ENCODE assay signal across 25 mouse cellular contexts in the genomic region with DNA sequence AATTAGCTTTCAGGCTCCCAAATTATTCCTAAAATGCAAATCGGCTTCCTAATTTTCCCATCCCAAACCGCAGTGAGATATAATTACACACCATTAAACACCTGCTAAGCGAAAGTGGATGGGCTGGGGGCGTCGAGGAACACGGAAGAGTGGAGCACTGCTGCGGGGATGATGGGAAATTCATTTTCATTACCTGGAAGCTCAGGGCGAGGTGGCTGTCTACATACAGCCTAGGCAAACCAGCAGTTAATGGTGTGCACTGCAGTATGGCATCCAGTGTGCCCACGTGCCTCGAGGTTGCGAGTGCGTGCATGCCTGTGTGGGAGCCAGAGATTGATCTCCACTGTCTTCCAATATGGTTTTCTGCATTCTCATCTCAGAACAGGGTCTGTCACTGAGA.
DNase-seq lines count a peak whose midpoint lies in the region; ATAC-seq and TF ChIP-seq lines count a peak whose summit lies in the region.
"Had no signal": no experiment of that assay in that cellular context is flagged by ENCODE, and none has a peak within 500 bp of the region (broad histone marks: within the 10 kb centered on the region; RNA-seq: fewer than 3 reads in every experiment).

No protein-coding gene starts in this region.

- no peaks in the 10 kb centered on the region for H3K9me3 ChIP-seq in hindbrain, embryonic 13.5 days
- H3K9me3 ChIP-seq in hindbrain, embryonic 10.5 days = no peaks in the 10 kb centered on the region
- peaks cover 80% of the 10 kb centered on the region for H3K9me3 ChIP-seq in megakaryocyte, embryonic 14.5 days
- H3K9me3 ChIP-seq in hindbrain, embryonic 16.5 days (ENCODE audit: control insufficient read depth, low read length) = no peaks in the 10 kb centered on the region
- H3K9me3 ChIP-seq in neural tube, embryonic 14.5 days (ENCODE audit: control insufficient read depth, low read length) = no peaks in the 10 kb centered on the region
- H3K9me3 ChIP-seq: embryonic facial prominence, embryonic 12.5 days had no signal

- TF ChIP-seq CTCF in cerebellum, adult 2 months (IDR thresholded peaks at IDR 0.05; ENCODE audit: borderline replicate concordance, insufficient read depth, low read depth, low read length) = no peak

- peak overlapping the region; percentile 49 for H3K27ac ChIP-seq in hindbrain, embryonic 13.5 days
- H3K27ac ChIP-seq in hindbrain, embryonic 10.5 days = no peak overlapping the region
- H3K27ac ChIP-seq in hindbrain, embryonic 16.5 days (ENCODE audit: low read depth, low read length) = no peak overlapping the region
- H3K27ac ChIP-seq in neural tube, embryonic 14.5 days (ENCODE audit: low read depth, low read length) = peak overlapping the region; percentile 16; the same call in 1 of the 2 replicates
- H3K27ac ChIP-seq in cerebellum, adult 2 months (ENCODE audit: insufficient read depth, low read length) = no peak overlapping the region
- H3K27ac ChIP-seq: embryonic facial prominence, embryonic 12.5 days; forebrain, embryonic 12.5 days; gastrocnemius, adult 2 months had no signal

- no peak for DNase-seq in hindbrain, embryonic 10.5 days (ENCODE audit: low spot score)
- DNase-seq in cerebellum, adult 2 months = no peak
- DNase-seq in ovary, postnatal 10 days (ENCODE audit: low spot score) = no peak
- DNase-seq: adrenal gland, adult 8-10 months; adrenal gland, postnatal 25 days; cerebellum, adult 11-12 months; cerebellum, adult 9-10 months; cerebellum, postnatal 14 days; forebrain, postnatal 0 days; gastrocnemius, adult 2 months; gastrocnemius, postnatal 14 days; heart, adult 11 months had no signal

- no peak overlapping the region for H3K9ac ChIP-seq in hindbrain, embryonic 13.5 days
- H3K9ac ChIP-seq in hindbrain, embryonic 16.5 days (ENCODE audit: low read depth, low read length) = no peak overlapping the region
- H3K9ac ChIP-seq in neural tube, embryonic 14.5 days (replicated peaks; ENCODE audit: low read depth, low read length) = no peak overlapping the region
- H3K9ac ChIP-seq: embryonic facial prominence, embryonic 12.5 days; forebrain, embryonic 12.5 days; forebrain, postnatal 0 days had no signal

- ATAC-seq in hindbrain, embryonic 13.5 days (ENCODE audit: low FRiP score) = peak; percentile 80
- ATAC-seq in megakaryocyte, adult 5-6 weeks (ENCODE audit: poor library complexity, severe bottlenecking) = no peak
- ATAC-seq in hindbrain, embryonic 16.5 days = peak; percentile 54; the same call in 1 of the 2 replicates
- peak; percentile 74 for ATAC-seq in neural tube, embryonic 14.5 days (ENCODE audit: low read depth)
- ATAC-seq: activated CD4-positive, CD25-positive, alpha-beta regulatory T cell, adult 4 months; CD4-positive, CD25-positive, alpha-beta regulatory T cell, adult 4 months; forebrain, postnatal 0 days; inflammation-experienced regulatory T-cells, adult 6 months; intestine, embryonic 16.5 days had no signal

- WGBS in hindbrain, embryonic 13.5 days = 67% methylated on average over 12 of the region's 12 CpGs
- 92% methylated on average over 12 of the region's 12 CpGs for WGBS in hindbrain, embryonic 10.5 days
- 64% methylated on average over 12 of the region's 12 CpGs for WGBS in hindbrain, embryonic 16.5 days
- WGBS in neural tube, embryonic 14.5 days = 55% methylated on average over 12 of the region's 12 CpGs
- 89% methylated on average over 12 of the region's 12 CpGs for WGBS in cerebellum, adult 2 months

- H3K36me3 ChIP-seq in hindbrain, embryonic 13.5 days = no peaks in the 10 kb centered on the region
- H3K36me3 ChIP-seq in hindbrain, embryonic 10.5 days = no peaks in the 10 kb centered on the region
- no peaks in the 10 kb centered on the region for H3K36me3 ChIP-seq in megakaryocyte, embryonic 14.5 days (replicated peaks; ENCODE audit: low read length)
- H3K36me3 ChIP-seq in hindbrain, embryonic 16.5 days (ENCODE audit: control insufficient read depth, insufficient read depth, low read length) = no peaks in the 10 kb centered on the region
- H3K36me3 ChIP-seq in neural tube, embryonic 14.5 days (ENCODE audit: control insufficient read depth, insufficient read depth, low read length) = no peaks in the 10 kb centered on the region
- H3K36me3 ChIP-seq: embryonic facial prominence, embryonic 12.5 days; forebrain, embryonic 12.5 days had no signal

- H3K27me3 ChIP-seq in hindbrain, embryonic 13.5 days = no peaks in the 10 kb centered on the region
- H3K27me3 ChIP-seq in hindbrain, embryonic 10.5 days (ENCODE audit: insufficient read depth, poor library complexity, severe bottlenecking) = no peaks in the 10 kb centered on the region
- H3K27me3 ChIP-seq in megakaryocyte, embryonic 14.5 days (replicated peaks) = no peaks in the 10 kb centered on the region
- no peaks in the 10 kb centered on the region for H3K27me3 ChIP-seq in hindbrain, embryonic 16.5 days (replicated peaks; ENCODE audit: control insufficient read depth, insufficient read depth, low read length)
- no peaks in the 10 kb centered on the region for H3K27me3 ChIP-seq in neural tube, embryonic 14.5 days (ENCODE audit: control insufficient read depth, insufficient read depth, low read length)
- no peaks in the 10 kb centered on the region for H3K27me3 ChIP-seq in cerebellum, adult 2 months (ENCODE audit: control insufficient read depth, insufficient read depth, low read length)
- H3K27me3 ChIP-seq: forebrain, embryonic 12.5 days had no signal

- no peak overlapping the region for H3K4me3 ChIP-seq in hindbrain, embryonic 13.5 days
- no peak overlapping the region for H3K4me3 ChIP-seq in hindbrain, embryonic 10.5 days
- H3K4me3 ChIP-seq in megakaryocyte, embryonic 14.5 days (replicated peaks) = peak overlapping the region; percentile 59
- no peak overlapping the region for H3K4me3 ChIP-seq in hindbrain, embryonic 16.5 days (ENCODE audit: low read length)
- H3K4me3 ChIP-seq in neural tube, embryonic 14.5 days (ENCODE audit: low read depth, low read length) = no peak overlapping the region
- H3K4me3 ChIP-seq in cerebellum, adult 2 months (replicated peaks; ENCODE audit: insufficient read depth, low read depth, low read length) = no peak overlapping the region
- H3K4me3 ChIP-seq: embryonic facial prominence, embryonic 12.5 days; erythroblast, embryonic 14.5 days; forebrain, embryonic 12.5 days; gastrocnemius, adult 2 months had no signal

- peaks cover 16% of the 10 kb centered on the region for H3K4me1 ChIP-seq in hindbrain, embryonic 13.5 days (replicated peaks)
- H3K4me1 ChIP-seq in hindbrain, embryonic 10.5 days (replicated peaks) = no peaks in the 10 kb centered on the region
- H3K4me1 ChIP-seq in megakaryocyte, embryonic 14.5 days = no peaks in the 10 kb centered on the region
- no peaks in the 10 kb centered on the region; the same call in 1 of the 2 replicates for H3K4me1 ChIP-seq in hindbrain, embryonic 16.5 days (ENCODE audit: control insufficient read depth, insufficient read depth, low read depth, low read length)
- peaks cover 8% of the 10 kb centered on the region; the same call in 1 of the 2 replicates for H3K4me1 ChIP-seq in neural tube, embryonic 14.5 days (ENCODE audit: control insufficient read depth, insufficient read depth, low read length)
- H3K4me1 ChIP-seq in cerebellum, adult 2 months (ENCODE audit: control insufficient read depth, insufficient read depth, low read length) = no peaks in the 10 kb centered on the region
- H3K4me1 ChIP-seq: embryonic facial prominence, embryonic 12.5 days had no signal

- no peak overlapping the region for H3K4me2 ChIP-seq in hindbrain, embryonic 13.5 days
- H3K4me2 ChIP-seq in hindbrain, embryonic 16.5 days (ENCODE audit: low read length) = no peak overlapping the region
- H3K4me2 ChIP-seq in neural tube, embryonic 14.5 days (ENCODE audit: low read depth, low read length) = no peak overlapping the region
- H3K4me2 ChIP-seq: embryonic facial prominence, embryonic 12.5 days; forebrain, embryonic 12.5 days; heart, embryonic 11.5 days had no signal

- no peak for TF ChIP-seq POLR2A in cerebellum, adult 2 months (IDR thresholded peaks at IDR 0.05; ENCODE audit: borderline replicate concordance, insufficient read depth, low read length)

Comparison
In these comparisons a context has a peak if more than half of its experiments do, and no peak if none do; other contexts are left out.
1. H3K27ac ChIP-seq: peak in hindbrain, embryonic 13.5 days (single experiment) and neural tube, embryonic 14.5 days (single experiment); none in hindbrain, embryonic 10.5 days (single experiment), hindbrain, embryonic 16.5 days (single experiment) and cerebellum, adult 2 months (single experiment).